Mouse (Mus musculus) kidney, embryonic 16.5 days (tissue): ENCODE measurements around the gene Cdkal1. TPM values are rescaled to one million over a fixed set of nuclear protein-coding genes. Genes with fewer than 3 reads are reported as not detected.

Experiments used
- ATAC-seq: fragments of 200-750 bp; cut with Nextera tagmentation; 2 replicates; pipeline ENCODE4 v1.8.0; 2017; ENCODE audit warnings: moderate TSS enrichment; ENCODE audit not compliant: low FRiP score, low TSS enrichment
- H3K27ac ChIP-seq: fragments of 300-500 bp; sonication (generic); 2 replicates; pipeline ENCODE4 v1.5.1; 2014; ENCODE audit warnings: low read length
- H3K27me3 ChIP-seq: fragments of 300-500 bp; sonication (generic); 2 replicates; pipeline ENCODE4 v1.6.1; 2014; ENCODE audit warnings: low read length, control low read depth, mixed read lengths; ENCODE audit not compliant: insufficient read depth
- H3K36me3 ChIP-seq: fragments of 300-500 bp; sonication (generic); 2 replicates; pipeline ENCODE4 v1.6.1; 2014; ENCODE audit warnings: low read length, control low read depth, mixed read lengths; ENCODE audit not compliant: insufficient read depth
- H3K4me1 ChIP-seq: fragments of 300-500 bp; sonication (generic); 2 replicates; pipeline ENCODE4 v1.6.1; 2014; ENCODE audit warnings: low read length, control low read depth, mixed read lengths; ENCODE audit not compliant: insufficient read depth
- H3K4me2 ChIP-seq: fragments of 300-500 bp; sonication (generic); replicated peaks from 2 replicates; pipeline ENCODE4 v1.6.1; 2014; ENCODE audit warnings: low read depth, low read length
- H3K4me3 ChIP-seq: fragments of 300-500 bp; sonication (generic); 2 replicates; pipeline ENCODE4 v1.5.1; 2014; ENCODE audit warnings: mild to moderate bottlenecking, low read length
- H3K9ac ChIP-seq: fragments of 300-500 bp; sonication (generic); replicated peaks from 2 replicates; pipeline ENCODE4 v1.6.1; 2014; ENCODE audit warnings: low read length
- H3K9me3 ChIP-seq: fragments of 300-500 bp; sonication (generic); 2 replicates; pipeline ENCODE4 v1.6.1; 2016; ENCODE audit warnings: low read length, control low read depth
- WGBS: fragments of 180-500 bp; shearing (Covaris S2); extraction: QIAGEN DNeasy Blood & Tissue Kit; methylation state at CpG from one replicate; pipeline ENCODE4 v1.1.7; 2014; 5-methylcytosine and 5-hydroxymethylcytosine counted together
- polyA plus RNA-seq: library from polyadenylated mRNA; unstranded; fragments of >200 nt; fragmentation: Nextera tagmentation; extraction: Ambion mirVana; gene quantifications from 2 replicates; pipeline ENCODE4 v1.2.1, GENCODE M21; 2015

Gene Cdkal1
- polyA plus RNA-seq, 1 experiment from 2014 or later: 31.3 TPM

DNA sequence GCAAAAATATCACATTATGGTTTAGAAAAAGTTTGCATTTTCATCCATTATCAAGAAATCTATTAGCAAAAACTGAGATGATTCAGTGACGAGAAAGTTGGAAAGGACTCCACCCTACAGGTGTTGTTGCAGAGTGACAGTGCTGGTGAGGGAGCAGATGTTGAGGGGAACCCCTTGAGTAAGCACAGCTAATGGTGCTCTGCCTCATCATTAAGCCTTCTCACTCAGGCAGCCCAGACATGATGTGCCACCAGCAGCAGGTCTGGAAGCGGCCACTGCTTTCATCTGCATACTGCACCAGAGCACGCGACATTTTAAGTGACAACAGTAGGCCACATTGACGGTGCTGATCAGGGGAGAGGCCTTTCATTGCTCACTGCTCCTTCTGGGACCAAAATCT lies 264.8 kb downstream of the Cdkal1 start:
- no peak for ATAC-seq
- Histone ChIP-seq H3K9ac (no peak overlapping the region), H3K27me3 (no peaks in the 10 kb centered on the region), H3K9me3 (peaks cover 7% of the 10 kb centered on the region), H3K4me3 (no peak overlapping the region), H3K4me2 (no peak overlapping the region), H3K27ac (no peak overlapping the region), H3K36me3 (peaks cover 7% of the 10 kb centered on the region), H3K4me1 (no peaks in the 10 kb centered on the region)
- WGBS: 88% methylated on average over 5 of the region's 5 CpGs

DNA sequence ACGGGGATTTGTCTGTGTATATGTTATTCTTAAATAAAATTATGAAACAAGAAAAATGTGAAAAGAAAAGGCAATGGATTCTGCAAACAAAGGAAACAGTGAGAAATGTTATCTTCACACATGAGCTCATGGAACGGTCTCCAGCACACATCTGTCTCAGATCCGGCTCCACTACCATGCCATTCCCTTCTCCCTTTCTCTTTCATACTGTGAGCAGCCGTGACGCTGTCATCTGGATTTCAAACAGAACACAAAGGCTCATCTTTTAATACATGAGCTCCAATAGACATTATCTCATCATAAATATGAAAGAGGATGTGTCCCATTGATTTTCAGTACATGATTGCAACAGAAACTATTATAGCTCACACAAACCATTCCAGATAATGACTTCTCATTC lies 265.3 kb downstream of the Cdkal1 start:
- WGBS: 92% methylated on average over 5 of the region's 5 CpGs
- no peak overlapping the region for H3K4me3 ChIP-seq
- peaks cover 7% of the 10 kb centered on the region for H3K9me3 ChIP-seq
- H3K27ac ChIP-seq: no peak overlapping the region
- H3K4me2 ChIP-seq: no peak overlapping the region
- peaks cover 7% of the 10 kb centered on the region for H3K36me3 ChIP-seq
- no peak overlapping the region for H3K9ac ChIP-seq
- no peaks in the 10 kb centered on the region for H3K27me3 ChIP-seq
- no peaks in the 10 kb centered on the region for H3K4me1 ChIP-seq
- ATAC-seq: no peak

DNA sequence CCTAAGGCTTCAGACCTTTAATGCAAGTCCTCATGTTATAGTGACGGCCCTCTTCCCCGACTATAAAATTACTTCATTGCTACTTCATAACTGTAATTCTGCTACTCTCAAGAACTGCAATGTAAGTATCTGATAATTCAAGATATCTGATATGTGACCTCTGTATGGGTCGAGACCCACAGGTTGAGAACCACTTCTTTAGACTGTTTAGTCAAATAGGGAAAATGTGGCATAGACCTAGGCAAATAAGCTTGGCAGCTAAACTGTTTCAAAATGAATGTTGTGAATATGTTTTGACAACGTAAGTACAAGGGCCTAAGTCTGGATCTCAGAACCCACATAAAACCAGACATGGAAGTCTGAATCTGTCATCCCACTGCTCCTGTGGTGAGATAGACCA lies 266.8 kb downstream of the Cdkal1 start:
- Histone ChIP-seq H3K9ac (no peak overlapping the region), H3K27ac (no peak overlapping the region), H3K27me3 (no peaks in the 10 kb centered on the region), H3K4me1 (no peaks in the 10 kb centered on the region), H3K4me2 (no peak overlapping the region), H3K9me3 (peaks cover 7% of the 10 kb centered on the region), H3K4me3 (no peak overlapping the region), H3K36me3 (peaks cover 7% of the 10 kb centered on the region)
- 92% methylated on average over 4 of the region's 4 CpGs for WGBS
- ATAC-seq: no peak

DNA sequence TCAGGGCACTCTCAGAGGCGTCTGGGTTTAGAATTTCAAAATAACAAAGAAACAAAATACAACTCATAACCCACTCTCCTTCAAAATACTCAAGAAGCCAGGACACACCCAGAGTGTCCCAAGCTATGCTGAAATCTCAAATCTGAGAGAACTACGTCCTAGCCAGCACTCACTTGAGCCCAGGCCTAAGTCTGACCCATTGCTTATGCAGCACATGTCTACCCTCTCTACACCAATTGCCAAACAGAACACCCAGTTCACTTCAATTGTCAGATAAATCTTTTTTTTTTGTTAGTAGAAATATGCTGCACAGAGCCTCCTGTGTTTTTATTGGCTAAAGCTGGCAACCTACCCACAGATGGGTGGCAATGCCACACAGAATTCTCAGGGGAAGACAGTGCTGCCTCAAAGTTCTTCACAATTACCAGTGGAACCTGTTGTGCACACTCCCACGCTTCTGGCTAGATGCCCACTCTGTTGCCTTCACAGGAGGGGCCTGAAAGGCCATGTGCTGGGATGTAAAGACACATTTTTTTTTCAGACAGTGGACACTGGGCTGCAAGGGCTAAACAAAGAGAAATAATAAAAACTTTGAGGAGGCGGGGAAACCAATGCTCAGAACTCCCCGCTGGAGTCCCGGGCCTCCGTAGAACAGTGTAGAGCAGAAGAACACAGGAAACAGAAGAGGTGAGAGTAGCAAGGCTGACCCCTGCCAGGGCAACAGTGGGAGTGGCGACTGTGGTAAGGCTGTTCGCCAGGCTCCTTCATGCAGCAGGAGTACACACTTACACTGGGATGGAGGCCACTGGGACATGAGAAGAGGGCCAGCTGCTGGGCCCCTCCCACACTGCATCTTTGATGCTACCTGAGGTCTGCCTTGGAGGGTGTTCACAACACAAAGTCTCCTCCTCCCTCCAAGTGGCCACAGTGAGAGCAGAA lies 273.4 kb downstream of the Cdkal1 start:
- Histone ChIP-seq H3K9me3 (no peaks in the 10 kb centered on the region), H3K27ac (no peak overlapping the region), H3K4me3 (no peak overlapping the region), H3K4me1 (peaks cover 12% of the 10 kb centered on the region), H3K27me3 (no peaks in the 10 kb centered on the region), H3K4me2 (no peak overlapping the region), H3K9ac (no peak overlapping the region), H3K36me3 (no peaks in the 10 kb centered on the region)
- peak; percentile 59 for ATAC-seq
- WGBS: 65% methylated on average over 9 of the region's 9 CpGs

DNA sequence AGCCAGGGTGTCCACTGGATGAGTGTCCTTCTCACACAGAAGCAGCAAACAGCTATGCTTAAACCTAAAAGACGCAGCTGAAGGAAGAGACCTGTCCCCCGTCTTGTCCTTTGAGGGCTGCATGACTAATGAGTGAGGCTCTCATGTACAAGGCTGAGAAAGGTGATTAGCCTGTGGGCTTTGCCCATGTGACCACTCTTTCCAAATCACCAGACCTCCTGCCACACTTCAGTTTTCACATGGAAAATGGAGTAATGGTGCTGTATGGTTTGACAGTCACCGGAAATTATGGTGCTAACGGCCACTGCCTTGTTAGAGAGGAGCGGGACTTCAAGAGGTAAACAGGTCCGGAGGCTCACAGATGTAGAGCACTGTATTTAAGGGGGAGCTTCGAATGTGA lies 274.7 kb downstream of the Cdkal1 start:
- H3K4me3 ChIP-seq: no peak overlapping the region
- ATAC-seq: no peak

DNA sequence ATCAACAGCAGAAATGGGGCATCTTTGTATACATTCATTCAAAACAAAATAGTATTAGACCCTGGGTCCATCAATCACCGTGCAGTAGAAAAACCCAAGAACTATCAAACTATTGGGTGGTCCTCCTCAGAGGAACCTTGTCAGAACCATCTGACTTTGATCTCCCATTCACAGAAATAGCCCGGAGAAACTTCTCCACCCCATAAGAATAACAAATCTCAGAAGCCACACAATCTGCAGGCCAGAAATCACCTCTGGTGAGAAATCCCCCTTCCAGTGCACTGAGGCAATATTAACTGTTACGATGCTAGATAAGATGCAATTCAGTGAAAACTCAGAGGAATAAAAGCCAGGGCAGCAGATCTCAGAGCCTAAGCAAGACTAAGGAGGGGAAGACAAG lies 275.5 kb downstream of the Cdkal1 start:
- H3K4me1 ChIP-seq: peaks cover 12% of the 10 kb centered on the region
- H3K27me3 ChIP-seq: no peaks in the 10 kb centered on the region
- no peaks in the 10 kb centered on the region for H3K36me3 ChIP-seq
- 41% methylated on average over 3 of the region's 3 CpGs for WGBS
- H3K4me2 ChIP-seq: no peak overlapping the region
- H3K27ac ChIP-seq: no peak overlapping the region
- H3K9ac ChIP-seq: no peak overlapping the region
- ATAC-seq: no peak
- peaks cover 3% of the 10 kb centered on the region; the same call in 1 of the 2 replicates for H3K9me3 ChIP-seq
- no peak overlapping the region for H3K4me3 ChIP-seq

More for the DNA sequence above, 274.7 kb downstream of the Cdkal1 start:
- 78% methylated on average over 7 of the region's 7 CpGs for WGBS
- Histone ChIP-seq H3K27me3 (no peaks in the 10 kb centered on the region), H3K4me1 (peaks cover 12% of the 10 kb centered on the region), H3K36me3 (no peaks in the 10 kb centered on the region), H3K27ac (no peak overlapping the region), H3K4me2 (no peak overlapping the region), H3K9ac (no peak overlapping the region), H3K9me3 (peaks cover 3% of the 10 kb centered on the region; the same call in 1 of the 2 replicates)

DNA sequence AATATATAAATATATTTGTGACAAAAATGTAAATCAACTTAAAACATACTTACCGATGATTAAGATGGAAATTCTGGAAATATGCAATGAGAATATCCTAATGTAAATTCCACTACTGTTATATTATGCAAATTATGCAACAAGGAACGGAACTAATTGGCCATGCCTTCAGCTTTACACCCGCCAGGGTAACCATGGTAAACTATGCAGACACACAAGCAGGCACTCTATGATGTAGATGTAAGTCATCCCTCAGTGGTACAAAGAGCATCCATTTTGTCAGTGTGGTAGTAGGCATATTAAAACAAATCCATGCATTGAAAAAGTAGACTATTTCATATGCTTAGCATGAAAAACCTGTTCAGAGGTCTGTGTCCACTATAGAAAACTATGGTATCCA lies 276.9 kb downstream of the Cdkal1 start:
- 93% methylated on average over 3 of the region's 3 CpGs for WGBS
- Histone ChIP-seq H3K27ac (no peak overlapping the region), H3K4me1 (peaks cover 12% of the 10 kb centered on the region), H3K9me3 (peaks cover 3% of the 10 kb centered on the region; the same call in 1 of the 2 replicates), H3K36me3 (no peaks in the 10 kb centered on the region), H3K4me2 (no peak overlapping the region), H3K27me3 (no peaks in the 10 kb centered on the region), H3K9ac (no peak overlapping the region), H3K4me3 (no peak overlapping the region)
- ATAC-seq: no peak

DNA sequence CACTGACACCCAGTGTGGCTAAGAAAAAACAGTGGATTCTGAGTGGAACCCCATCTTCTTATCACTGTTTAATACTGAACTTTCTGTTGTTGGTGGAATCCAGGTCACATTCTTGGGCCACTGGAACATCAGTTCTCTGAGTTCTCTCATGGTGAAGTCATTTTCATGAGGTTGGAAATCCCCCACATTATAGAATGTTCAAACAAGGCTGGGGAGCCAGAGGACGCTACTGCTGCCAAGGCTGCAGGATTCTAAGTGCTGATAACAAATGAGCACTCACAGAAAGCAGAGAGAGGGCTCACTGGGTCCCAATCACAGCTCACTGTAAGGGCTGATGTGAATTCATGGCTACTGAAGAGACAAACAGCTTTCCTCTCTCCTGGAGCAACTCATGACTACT lies 280.7 kb downstream of the Cdkal1 start:
- Histone ChIP-seq H3K4me1 (no peaks in the 10 kb centered on the region), H3K4me3 (no peak overlapping the region), H3K27ac (no peak overlapping the region), H3K27me3 (no peaks in the 10 kb centered on the region), H3K36me3 (no peaks in the 10 kb centered on the region), H3K9me3 (peaks cover 3% of the 10 kb centered on the region; the same call in 1 of the 2 replicates), H3K9ac (no peak overlapping the region), H3K4me2 (no peak overlapping the region)
- WGBS: 50% methylated on average over 1 of the region's 1 CpGs
- no peak for ATAC-seq

DNA sequence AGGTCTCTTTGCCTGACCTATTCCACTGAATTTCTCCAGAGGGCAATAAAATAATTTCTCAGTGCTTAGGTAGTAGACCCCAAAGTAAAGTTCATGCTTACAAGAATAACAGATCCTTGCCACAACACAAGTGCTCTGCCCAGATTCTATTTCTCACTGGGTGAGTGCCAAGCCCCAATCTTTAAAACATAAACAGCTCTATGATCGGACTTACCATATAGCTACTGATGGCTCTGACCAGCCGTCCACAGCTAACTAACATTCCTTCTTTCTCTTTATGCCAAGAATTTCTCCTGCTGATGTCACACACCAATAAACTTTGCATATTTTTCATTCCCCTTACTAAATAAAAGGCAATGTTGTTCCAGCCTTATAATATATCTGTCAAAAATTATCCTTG lies 283.0 kb downstream of the Cdkal1 start:
- WGBS: 51% methylated on average over 2 of the region's 2 CpGs
- H3K27ac ChIP-seq: no peak overlapping the region
- H3K36me3 ChIP-seq: no peaks in the 10 kb centered on the region
- no peaks in the 10 kb centered on the region for H3K4me1 ChIP-seq
- ATAC-seq: peak; percentile 39; the same call in 1 of the 2 replicates
- no peak overlapping the region for H3K4me2 ChIP-seq
- no peak overlapping the region for H3K4me3 ChIP-seq
- peaks cover 3% of the 10 kb centered on the region; the same call in 1 of the 2 replicates for H3K9me3 ChIP-seq
- no peaks in the 10 kb centered on the region for H3K27me3 ChIP-seq
- no peak overlapping the region for H3K9ac ChIP-seq

DNA sequence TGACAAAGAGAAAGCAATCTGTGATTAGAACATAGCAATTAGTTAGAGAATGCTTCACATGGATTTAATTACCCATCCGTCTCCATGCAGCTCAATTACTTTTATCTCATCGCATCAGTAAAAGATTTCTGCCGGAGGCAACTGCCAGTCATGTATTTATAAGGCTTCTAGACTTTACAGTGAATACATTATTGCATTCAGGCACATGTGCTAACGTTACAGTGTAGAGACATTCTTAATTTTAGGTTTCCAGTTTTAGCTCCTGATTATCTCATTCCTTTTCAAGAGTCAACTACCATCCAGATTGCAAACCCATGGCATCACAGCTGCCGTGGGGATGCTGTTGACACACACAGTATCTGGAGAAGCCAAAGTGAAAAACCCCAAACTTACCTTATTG lies 289.8 kb downstream of the Cdkal1 start:
- no peaks in the 10 kb centered on the region for H3K9me3 ChIP-seq
- no peak overlapping the region for H3K27ac ChIP-seq
- H3K27me3 ChIP-seq: no peaks in the 10 kb centered on the region
- no peak overlapping the region for H3K4me3 ChIP-seq
- H3K4me2 ChIP-seq: no peak overlapping the region
- no peaks in the 10 kb centered on the region for H3K36me3 ChIP-seq
- no peak for ATAC-seq
- H3K9ac ChIP-seq: no peak overlapping the region
- 60% methylated on average over 5 of the region's 5 CpGs for WGBS
- no peaks in the 10 kb centered on the region for H3K4me1 ChIP-seq
